Mouse (Mus musculus): ENCODE results near the gene Tmem260. TPM values are rescaled to one million over a fixed set of nuclear protein-coding genes. Genes with fewer than 3 reads are reported as not detected.

Tmem260 gene
- total and polyA plus RNA-seq, 3 experiments: 4.6 to 9.0 (median 5.2) TPM

DNA sequence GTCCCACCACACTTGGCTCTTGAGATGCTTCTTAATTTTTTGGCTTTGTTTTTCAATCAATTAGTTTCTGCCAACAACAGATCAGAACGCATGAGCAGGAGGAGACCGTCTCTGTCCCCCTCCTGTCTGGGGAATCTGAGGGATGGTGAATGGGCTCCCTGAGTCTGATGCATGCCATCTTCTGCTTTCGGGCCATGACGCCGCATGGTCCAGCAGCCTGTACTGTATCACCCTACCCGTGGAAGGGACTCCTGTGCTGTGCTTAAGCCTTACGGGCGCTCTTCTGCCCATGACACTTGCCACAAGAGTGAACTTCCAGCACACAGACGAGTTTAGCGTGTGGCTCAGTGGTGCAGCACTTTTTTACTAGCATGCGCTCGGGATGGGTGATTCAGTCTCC lies 59.7 kb downstream of the Tmem260 start:
- H3K27ac ChIP-seq (ENCODE audit: insufficient read depth, low read depth): no peak overlapping the region
- H3K9me3 ChIP-seq (replicated peaks; ENCODE audit: low read length): no peaks in the 10 kb centered on the region
- TF ChIP-seq MAFK (IDR thresholded peaks at IDR 0.05; ENCODE audit: insufficient replicate concordance, low read length): no peak
- no peak for TF ChIP-seq ETS1 (conservative IDR thresholded peaks at IDR 0.05; ENCODE audit: low read depth, low read length)
- no peak for TF ChIP-seq HCFC1 (IDR thresholded peaks at IDR 0.05; ENCODE audit: low read depth, low read length)
- no peak for TF ChIP-seq IRF4 (IDR thresholded peaks at IDR 0.05; ENCODE audit: low read depth, low read length)
- no peak for TF ChIP-seq CHD1 (IDR thresholded peaks at IDR 0.05; ENCODE audit: low read depth, low read length)
- TF ChIP-seq UBTF (IDR thresholded peaks at IDR 0.05; ENCODE audit: low read depth, low read length): no peak
- TF ChIP-seq USF2 (conservative IDR thresholded peaks at IDR 0.05; ENCODE audit: low read depth, low read length): no peak
- TF ChIP-seq ZKSCAN1 (IDR thresholded peaks at IDR 0.05; ENCODE audit: borderline replicate concordance, low read depth, low read length): no peak
- TF ChIP-seq RAD21 (IDR thresholded peaks at IDR 0.05; ENCODE audit: low read depth, low read length): no peak
- TF ChIP-seq TCF12 (IDR thresholded peaks at IDR 0.05; ENCODE audit: low read depth, low read length): no peak
- no peak for TF ChIP-seq KAT2A (IDR thresholded peaks at IDR 0.05; ENCODE audit: insufficient replicate concordance, low read length)
- TF ChIP-seq POLR2AphosphoS2 (IDR thresholded peaks at IDR 0.05; ENCODE audit: low read depth, low read length): no peak
- TF ChIP-seq MEF2A (IDR thresholded peaks at IDR 0.05; ENCODE audit: borderline replicate concordance, low read depth, low read length): no peak
- no peak for TF ChIP-seq USF1 (IDR thresholded peaks at IDR 0.05; ENCODE audit: low read depth, low read length)
- no peak for TF ChIP-seq JUN (IDR thresholded peaks at IDR 0.05; ENCODE audit: insufficient read depth, low read depth, low read length)
- TF ChIP-seq E2F4 (IDR thresholded peaks at IDR 0.05; ENCODE audit: insufficient replicate concordance, low read depth, low read length): no peak
- no peak for TF ChIP-seq RCOR1 (conservative IDR thresholded peaks at IDR 0.05; ENCODE audit: low read depth, low read length)
- TF ChIP-seq MAZ (IDR thresholded peaks at IDR 0.05; ENCODE audit: low read depth, low read length): no peak
- TF ChIP-seq NELFE (IDR thresholded peaks at IDR 0.05; ENCODE audit: low read depth, low read length): no peak
- no peak for TF ChIP-seq PAX5 (IDR thresholded peaks at IDR 0.05; ENCODE audit: low read length)
- no peaks in the 10 kb centered on the region for H3K27me3 ChIP-seq (replicated peaks)
- H3K79me2 ChIP-seq (replicated peaks; ENCODE audit: control insufficient read depth, extremely low read depth, insufficient read depth, poor library complexity, severe bottlenecking): no peaks in the 10 kb centered on the region
- peaks cover 0 to 32% of the 10 kb centered on the region in 2 experiments for H3K36me3 ChIP-seq (replicated peaks in 1 of 2; ENCODE audit: control insufficient read depth in 1 of 2, insufficient read depth in 1 of 2, low read length in 1 of 2)
- H3K4me2 ChIP-seq (ENCODE audit: insufficient read depth, low read depth, poor library complexity, severe bottlenecking): no peak overlapping the region
- no peak overlapping the region for H3K9ac ChIP-seq (ENCODE audit: insufficient read depth, low read depth)
- no peak for DNase-seq (ENCODE audit: extremely low read depth)
- no peaks in the 10 kb centered on the region for H3K4me1 ChIP-seq (ENCODE audit: control insufficient read depth in 1 of 2, insufficient read depth in 2 of 2)
- dilution Hi-C loops (cut with MboI; ENCODE audit: extremely low pct_ligation_motif_present, extremely low pct_unique_long_range_greater_than_20kb, low sequenced_read_pairs) (no loop called here), in situ Hi-C loops (cut with MboI; ENCODE audit: low pct_ligation_motif_present, low pct_unique_long_range_greater_than_20kb, low sequenced_read_pairs) (loop anchor here (25.0 kb wide), 1 partner anchor 607 kb away; no protein-coding TSS in a partner anchor)
- no peak overlapping the region for H3K4me3 ChIP-seq (replicated peaks in 1 of 3; ENCODE audit: low read depth in 2 of 3, low read length in 2 of 3, poor library complexity in 1 of 3)

DNA sequence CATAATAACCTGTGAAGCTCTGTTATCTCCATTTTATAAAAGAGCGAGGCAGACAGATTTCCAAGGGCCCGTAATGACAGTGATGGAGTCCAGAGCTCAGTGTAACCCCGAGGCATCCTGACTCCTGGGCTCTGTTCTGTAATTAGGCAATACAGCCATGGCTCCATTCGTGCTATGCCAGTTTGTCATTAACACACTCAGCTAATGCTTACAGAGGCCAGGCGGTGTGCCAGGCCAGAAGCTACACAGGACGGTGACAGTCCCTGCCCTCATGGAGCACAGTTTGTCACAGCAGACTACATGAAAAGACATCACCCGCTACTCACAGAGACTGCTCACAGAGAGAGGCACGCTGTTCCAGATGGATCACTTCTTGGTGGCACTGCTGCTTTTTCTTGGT lies 61.5 kb downstream of the Tmem260 start:
- in situ Hi-C loops (cut with MboI; ENCODE audit: low pct_ligation_motif_present, low pct_unique_long_range_greater_than_20kb, low sequenced_read_pairs): loop anchor here (25.0 kb wide), 1 partner anchor 605 kb away; no protein-coding TSS in a partner anchor

More for the DNA sequence above, 61.5 kb downstream of the Tmem260 start:
- Histone ChIP-seq H3K27me3 (replicated peaks) (no peaks in the 10 kb centered on the region), H3K4me2 (ENCODE audit: insufficient read depth, low read depth, poor library complexity, severe bottlenecking) (no peak overlapping the region), H3K9ac (ENCODE audit: insufficient read depth, low read depth) (no peak overlapping the region), H3K9me3 (replicated peaks; ENCODE audit: low read length) (no peaks in the 10 kb centered on the region), H3K27ac (ENCODE audit: insufficient read depth, low read depth) (no peak overlapping the region), H3K4me1 (ENCODE audit: control insufficient read depth in 1 of 2, insufficient read depth in 2 of 2) (no peaks in the 10 kb centered on the region), H3K36me3 (replicated peaks in 1 of 2; ENCODE audit: control insufficient read depth in 1 of 2, insufficient read depth in 1 of 2, low read length in 1 of 2) (peaks cover 0 to 38% of the 10 kb centered on the region in 2 experiments), H3K4me3 (replicated peaks in 1 of 3; ENCODE audit: low read depth in 2 of 3, low read length in 2 of 3, poor library complexity in 1 of 3) (no peak overlapping the region), H3K79me2 (replicated peaks; ENCODE audit: control insufficient read depth, extremely low read depth, insufficient read depth, poor library complexity, severe bottlenecking) (no peaks in the 10 kb centered on the region)
- no peak for DNase-seq (ENCODE audit: extremely low read depth)
- TF ChIP-seq TCF12 (IDR thresholded peaks at IDR 0.05; ENCODE audit: low read depth, low read length) (no peak), ZNF384 (IDR thresholded peaks at IDR 0.05; ENCODE audit: low read depth, low read length) (no peak), RAD21 (IDR thresholded peaks at IDR 0.05; ENCODE audit: low read depth, low read length) (no peak), MAFK (IDR thresholded peaks at IDR 0.05; ENCODE audit: insufficient replicate concordance, low read length) (no peak), POLR2AphosphoS2 (IDR thresholded peaks at IDR 0.05; ENCODE audit: low read depth, low read length) (no peak), CHD2 (IDR thresholded peaks at IDR 0.05; ENCODE audit: low read length) (no peak), ZC3H11A (IDR thresholded peaks at IDR 0.05; ENCODE audit: low read depth, low read length) (no peak), KAT2A (IDR thresholded peaks at IDR 0.05; ENCODE audit: insufficient replicate concordance, low read length) (no peak), SIN3A (IDR thresholded peaks at IDR 0.05; ENCODE audit: low read length) (no peak), BHLHE40 (IDR thresholded peaks at IDR 0.05; ENCODE audit: low read depth, low read length) (no peak), JUND (conservative IDR thresholded peaks at IDR 0.05; ENCODE audit: low read depth, low read length) (no peak), IRF4 (IDR thresholded peaks at IDR 0.05; ENCODE audit: low read depth, low read length) (no peak), MAX (IDR thresholded peaks at IDR 0.05; ENCODE audit: low read length) (no peak), MEF2A (IDR thresholded peaks at IDR 0.05; ENCODE audit: borderline replicate concordance, low read depth, low read length) (no peak), POLR2A (IDR thresholded peaks at IDR 0.05; ENCODE audit: low read depth, low read length) (no peak), MXI1 (IDR thresholded peaks at IDR 0.05; ENCODE audit: low read depth, low read length) (no peak), HCFC1 (IDR thresholded peaks at IDR 0.05; ENCODE audit: low read depth, low read length) (no peak), NRF1 (IDR thresholded peaks at IDR 0.05; ENCODE audit: low read depth, low read length) (no peak), UBTF (IDR thresholded peaks at IDR 0.05; ENCODE audit: low read depth, low read length) (no peak)
- dilution Hi-C loops (cut with MboI; ENCODE audit: extremely low pct_ligation_motif_present, extremely low pct_unique_long_range_greater_than_20kb, low sequenced_read_pairs): no loop called here

All from CH12.LX (cell line).